Mouse (Mus musculus): ENCODE results near the gene Rfxank. TPM values are rescaled to one million over a fixed set of nuclear protein-coding genes. Genes with fewer than 3 reads are reported as not detected.

Rfxank gene
- polyA plus RNA-seq, 1 experiment from 2014 or later: 17.8 TPM

DNA sequence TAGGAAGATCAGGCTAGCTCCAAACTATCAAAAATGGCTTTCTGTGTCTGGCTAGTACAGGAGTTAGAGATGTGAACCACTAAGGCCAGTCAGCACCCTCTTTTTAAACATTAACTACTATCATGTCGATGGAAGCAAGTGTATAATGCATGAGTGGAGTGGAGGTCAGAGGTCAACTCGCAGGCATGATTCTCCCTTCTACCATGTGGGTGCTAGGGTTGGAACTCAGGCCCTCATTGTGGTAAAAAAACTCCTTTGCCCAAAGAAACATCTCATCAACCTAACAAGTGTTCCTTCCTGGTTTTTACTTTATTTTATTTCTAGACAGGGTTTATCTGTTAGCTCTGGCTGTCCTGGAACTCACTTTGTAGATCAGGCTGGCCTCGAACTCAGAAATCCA lies 31.8 kb upstream of the Rfxank start:
- H3K4me2 ChIP-seq (replicated peaks): no peak overlapping the region
- H3K36me3 ChIP-seq: no peaks in the 10 kb centered on the region
- ATAC-seq (ENCODE audit: low FRiP score, low read depth): no peak
- H3K27ac ChIP-seq (replicated peaks): no peak overlapping the region
- peaks cover 24% of the 10 kb centered on the region for H3K4me1 ChIP-seq
- peaks cover 21% of the 10 kb centered on the region for H3K27me3 ChIP-seq
- 83% methylated on average over 3 of the region's 3 CpGs for WGBS
- H3K4me3 ChIP-seq: no peak overlapping the region
- no peaks in the 10 kb centered on the region for H3K9me3 ChIP-seq
- H3K9ac ChIP-seq (replicated peaks): no peak overlapping the region

DNA sequence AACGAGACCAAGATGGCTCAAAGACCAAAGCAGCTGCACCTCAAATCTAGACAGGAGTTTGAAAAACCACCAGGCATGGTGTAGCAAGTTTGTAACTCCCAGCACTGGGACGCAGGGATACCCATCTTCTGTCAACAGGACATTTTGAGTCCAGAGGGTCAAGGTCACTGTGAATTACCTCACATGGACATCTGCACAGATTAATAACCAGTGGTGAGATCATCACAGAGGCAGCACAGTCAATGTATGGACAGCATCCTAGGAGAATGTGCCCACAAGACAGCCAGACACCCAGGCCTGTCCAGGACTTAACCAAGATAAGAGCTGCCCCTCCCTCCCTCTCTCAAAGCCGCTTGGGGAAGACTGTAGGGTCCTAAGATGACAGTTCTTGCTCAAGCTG lies 31.2 kb upstream of the Rfxank start:
- peaks cover 28% of the 10 kb centered on the region for H3K27me3 ChIP-seq
- H3K9ac ChIP-seq (replicated peaks): no peak overlapping the region
- no peaks in the 10 kb centered on the region for H3K9me3 ChIP-seq
- no peak overlapping the region for H3K4me2 ChIP-seq (replicated peaks)
- peaks cover 24% of the 10 kb centered on the region for H3K4me1 ChIP-seq
- 81% methylated on average over 3 of the region's 3 CpGs for WGBS
- H3K4me3 ChIP-seq: no peak overlapping the region
- no peaks in the 10 kb centered on the region for H3K36me3 ChIP-seq
- no peak overlapping the region for H3K27ac ChIP-seq (replicated peaks)
- no peak for ATAC-seq (ENCODE audit: low FRiP score, low read depth)

GRCm38 (mm10) chr8:70166504-70167110 lies 27.7 kb upstream of the Rfxank start:
- 2% methylated on average over 20 of the region's 21 CpGs for WGBS
- peak overlapping the region; percentile 21 for H3K4me3 ChIP-seq
- no peaks in the 10 kb centered on the region for H3K36me3 ChIP-seq
- peak; percentile 93 for ATAC-seq (ENCODE audit: low FRiP score, low read depth)
- H3K27me3 ChIP-seq: peaks cover 45% of the 10 kb centered on the region
- peaks cover 8% of the 10 kb centered on the region; the same call in 1 of the 2 replicates for H3K4me1 ChIP-seq
- H3K4me2 ChIP-seq (replicated peaks): peak overlapping the region; percentile 52
- 0 out of 2 replicates have a peak overlapping the region, but pooled peaks have one; percentile 11 for H3K9ac ChIP-seq (replicated peaks)
- H3K27ac ChIP-seq (replicated peaks): no peak overlapping the region
- H3K9me3 ChIP-seq: no peaks in the 10 kb centered on the region

GRCm38 (mm10) chr8:70163316-70163715 lies 24.4 kb upstream of the Rfxank start:
- ATAC-seq (ENCODE audit: low FRiP score, low read depth): no peak
- Histone ChIP-seq H3K4me1 (peaks cover 14% of the 10 kb centered on the region), H3K4me3 (no peak overlapping the region), H3K9ac (replicated peaks) (no peak overlapping the region), H3K27ac (replicated peaks) (no peak overlapping the region), H3K4me2 (replicated peaks) (no peak overlapping the region), H3K9me3 (no peaks in the 10 kb centered on the region), H3K36me3 (no peaks in the 10 kb centered on the region), H3K27me3 (peaks cover 46% of the 10 kb centered on the region)
- 92% methylated on average over 3 of the region's 3 CpGs for WGBS

GRCm38 (mm10) chr8:70160015-70160414 lies 21.1 kb upstream of the Rfxank start:
- no peak overlapping the region for H3K4me3 ChIP-seq
- no peak overlapping the region for H3K27ac ChIP-seq (replicated peaks)
- peaks cover 20% of the 10 kb centered on the region for H3K27me3 ChIP-seq
- H3K9ac ChIP-seq (replicated peaks): no peak overlapping the region
- H3K4me2 ChIP-seq (replicated peaks): no peak overlapping the region
- H3K9me3 ChIP-seq: no peaks in the 10 kb centered on the region
- H3K4me1 ChIP-seq: peaks cover 6% of the 10 kb centered on the region
- H3K36me3 ChIP-seq: no peaks in the 10 kb centered on the region
- no peak for ATAC-seq (ENCODE audit: low FRiP score, low read depth)
- whole genome bisulfite sequencing: 70% methylated on average over 13 of the region's 13 CpGs

DNA sequence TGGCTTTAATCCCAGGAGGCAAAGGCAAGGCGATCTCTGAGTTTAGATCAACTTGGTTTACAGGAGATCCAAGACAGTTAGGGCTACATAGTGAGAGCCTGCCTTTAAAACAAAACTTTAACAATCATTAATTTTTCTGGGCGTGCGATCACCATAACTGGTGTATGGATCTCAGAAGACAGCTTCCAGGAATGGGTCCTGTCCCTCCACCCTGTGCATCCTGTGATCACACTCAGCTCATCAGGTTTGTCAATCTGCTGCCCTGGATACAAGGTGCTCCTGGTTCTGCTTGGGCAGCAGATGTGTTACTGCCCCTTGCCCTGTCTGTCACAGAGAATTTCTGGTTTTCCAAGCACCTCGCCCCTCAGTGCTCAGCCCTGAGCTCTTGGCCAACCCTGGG lies 20.3 kb upstream of the Rfxank start:
- no peak overlapping the region for H3K4me2 ChIP-seq (replicated peaks)
- peaks cover 20% of the 10 kb centered on the region for H3K27me3 ChIP-seq

DNA sequence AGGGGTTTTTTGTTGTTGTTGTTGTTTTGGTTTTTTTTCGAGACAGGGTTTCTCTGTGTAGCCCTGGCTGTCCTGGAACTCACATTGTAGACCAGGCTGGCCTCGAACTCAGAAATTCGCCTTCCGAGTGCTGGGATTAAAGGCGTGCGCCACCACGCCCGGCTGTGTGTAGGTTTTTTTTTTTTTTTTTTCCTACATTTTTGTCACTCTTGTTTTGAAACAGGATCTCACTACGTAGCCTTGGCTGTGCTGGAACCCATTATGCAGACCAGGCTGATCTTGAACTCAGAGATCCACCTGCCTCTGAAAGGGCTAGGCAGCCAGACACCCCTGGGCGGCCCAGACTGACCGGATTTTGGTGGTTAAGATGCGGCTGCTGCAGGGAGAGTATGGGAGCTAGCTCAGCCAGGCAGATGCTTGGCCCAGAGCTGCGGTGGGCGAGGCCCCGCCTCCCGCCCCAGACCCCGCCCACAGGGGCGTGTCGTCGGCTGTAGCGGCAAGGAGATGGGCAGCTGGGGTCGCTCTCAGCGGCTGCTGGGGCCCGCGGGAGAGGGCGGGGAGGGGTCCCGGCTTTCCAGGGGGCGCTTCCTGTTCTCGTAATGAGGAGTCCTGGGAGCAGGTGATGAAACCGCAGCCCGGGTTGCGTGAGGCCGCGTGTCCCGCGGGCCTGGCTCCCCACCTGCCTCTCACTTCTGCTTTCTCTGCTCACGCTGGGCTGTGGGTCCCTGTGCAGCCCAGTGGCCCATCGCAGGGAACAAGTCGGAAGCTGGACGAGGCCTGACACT lies 19.3 kb upstream of the Rfxank start:
- Histone ChIP-seq H3K4me1 (peaks cover 6% of the 10 kb centered on the region), H3K4me2 (replicated peaks) (peak overlapping the region; percentile 79), H3K36me3 (no peaks in the 10 kb centered on the region), H3K27me3 (peaks cover 18% of the 10 kb centered on the region), H3K9me3 (no peaks in the 10 kb centered on the region), H3K27ac (replicated peaks) (peak overlapping the region; percentile 58), H3K9ac (replicated peaks) (peak overlapping the region; percentile 37), H3K4me3 (peak overlapping the region; percentile 48)
- ATAC-seq (ENCODE audit: low FRiP score, low read depth): peak; percentile 94
- 13% methylated on average over 40 of the region's 40 CpGs for WGBS

More for the DNA sequence above, 20.3 kb upstream of the Rfxank start:
- Histone ChIP-seq H3K36me3 (no peaks in the 10 kb centered on the region), H3K27ac (replicated peaks) (no peak overlapping the region), H3K9me3 (no peaks in the 10 kb centered on the region), H3K9ac (replicated peaks) (no peak overlapping the region), H3K4me3 (no peak overlapping the region), H3K4me1 (peaks cover 6% of the 10 kb centered on the region)
- WGBS: 92% methylated on average over 4 of the region's 4 CpGs
- no peak for ATAC-seq (ENCODE audit: low FRiP score, low read depth)

- Histone ChIP-seq H3K4me2 (replicated peaks) (no peak overlapping the region), H3K27ac (replicated peaks) (no peak overlapping the region)
- 97% methylated on average over 1 of the region's 1 CpGs for WGBS
Measured at GRCm38 (mm10) chr8:70157240-70157800, 18.4 kb upstream of the Rfxank start.

DNA sequence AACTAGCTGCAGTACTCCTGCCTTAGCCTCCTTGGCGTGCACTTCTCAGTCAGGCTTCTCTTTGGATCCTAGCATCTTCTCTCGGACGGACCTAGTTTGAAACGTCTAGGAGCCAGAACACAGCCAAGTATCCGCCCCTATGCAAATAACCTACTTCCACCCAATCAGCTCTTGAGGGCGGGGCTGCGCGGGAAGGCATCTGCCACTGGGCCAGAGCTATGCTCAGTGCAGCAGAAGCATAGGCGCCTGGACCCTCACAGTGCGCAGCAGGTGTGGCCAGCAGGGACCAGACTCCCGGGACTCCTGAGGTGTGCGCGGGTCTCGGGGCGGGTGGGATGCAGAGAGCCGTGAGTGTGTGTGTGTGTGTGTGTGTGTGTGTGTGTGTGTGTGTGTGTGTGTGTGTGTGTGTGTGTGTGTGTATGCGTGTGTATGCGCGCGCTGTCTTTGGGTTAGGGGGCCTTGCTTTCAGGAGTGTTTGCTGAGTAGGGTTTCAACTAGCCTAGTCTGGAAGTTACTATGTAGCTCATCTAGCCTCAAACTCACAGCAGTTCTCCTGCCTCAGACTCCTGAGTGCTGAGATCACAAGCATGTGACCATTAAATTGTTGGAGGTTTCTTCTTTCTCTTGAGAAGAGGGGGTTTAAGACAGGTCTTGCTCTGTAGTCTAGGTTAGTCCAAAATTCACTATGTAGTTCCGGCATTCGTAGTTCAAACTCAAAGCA lies 13.7 kb upstream of the Rfxank start:
- Histone ChIP-seq H3K27me3 (peaks cover 22% of the 10 kb centered on the region), H3K4me1 (peaks cover 13% of the 10 kb centered on the region), H3K9me3 (no peaks in the 10 kb centered on the region), H3K36me3 (no peaks in the 10 kb centered on the region), H3K27ac (replicated peaks) (no peak overlapping the region), H3K4me3 (0 out of 2 replicates have a peak overlapping the region, but pooled peaks have one; percentile 12), H3K4me2 (replicated peaks) (peak overlapping the region; percentile 43), H3K9ac (replicated peaks) (no peak overlapping the region; the same call in 1 of the 2 replicates)
- peak; percentile 93 for ATAC-seq (ENCODE audit: low FRiP score, low read depth)
- 10% methylated on average over 18 of the region's 22 CpGs for WGBS

More at GRCm38 (mm10) chr8:70157240-70157800, 18.4 kb upstream of the Rfxank start:
- Histone ChIP-seq H3K27me3 (peaks cover 20% of the 10 kb centered on the region), H3K9ac (replicated peaks) (no peak overlapping the region), H3K36me3 (no peaks in the 10 kb centered on the region), H3K4me1 (peaks cover 12% of the 10 kb centered on the region), H3K4me3 (no peak overlapping the region), H3K9me3 (no peaks in the 10 kb centered on the region)
- no peak for ATAC-seq (ENCODE audit: low FRiP score, low read depth)

- WGBS: 21% methylated on average over 13 of the region's 13 CpGs
- H3K9ac ChIP-seq (replicated peaks): no peak overlapping the region
- ATAC-seq (ENCODE audit: low FRiP score, low read depth): 0 out of 2 replicates have a peak, but pooled peaks have one; percentile 10
Measured at GRCm38 (mm10) chr8:70150158-70150557, 11.2 kb upstream of the Rfxank start.

DNA sequence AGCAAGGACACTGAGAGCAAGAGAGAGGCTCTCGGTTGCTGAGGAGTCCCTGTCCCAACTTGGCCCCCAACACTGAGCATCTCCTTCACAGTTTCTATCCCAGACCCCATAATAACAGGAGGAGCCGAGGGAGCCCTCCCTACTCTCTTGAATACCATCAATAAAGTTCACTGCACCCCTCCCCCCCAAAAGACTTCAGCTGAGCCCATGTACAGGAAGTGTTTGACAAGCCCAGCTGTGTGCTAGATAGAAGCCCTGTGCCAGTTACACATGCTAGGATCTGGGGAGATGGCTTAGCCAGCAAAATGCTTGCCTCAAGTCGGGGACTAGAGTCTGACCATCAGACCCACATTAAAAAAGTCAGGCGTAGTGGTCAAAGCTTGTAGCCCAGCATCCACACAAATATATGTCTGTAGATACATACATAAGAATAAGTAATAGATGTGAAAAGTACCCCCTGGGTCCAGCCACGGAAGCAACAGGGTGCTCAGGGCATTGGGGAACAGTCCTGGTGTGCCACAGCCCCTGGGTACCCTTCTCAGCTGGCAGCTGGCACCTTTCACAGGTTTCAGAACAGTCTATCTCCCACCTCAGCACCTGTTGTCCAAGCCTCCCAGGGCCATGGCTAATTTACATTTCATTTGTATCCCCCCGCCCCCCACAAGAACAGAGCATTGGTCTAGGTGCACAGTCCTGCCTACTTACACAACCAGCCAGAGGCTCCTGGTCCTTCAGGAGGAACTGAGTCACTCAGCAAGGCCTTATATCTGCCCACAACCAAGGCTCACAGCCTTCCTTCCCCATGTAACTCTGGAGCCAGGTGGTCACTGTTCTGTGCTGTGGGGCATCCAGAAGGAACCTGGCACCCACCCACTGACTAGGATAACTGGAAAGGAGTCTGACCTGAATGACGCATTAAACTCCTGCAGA lies 9.0 kb upstream of the Rfxank start:
- H3K4me1 ChIP-seq: peaks cover 12% of the 10 kb centered on the region
- H3K36me3 ChIP-seq: peaks cover 45% of the 10 kb centered on the region
- ATAC-seq (ENCODE audit: low FRiP score, low read depth): no peak
- no peak overlapping the region for H3K4me3 ChIP-seq
- no peak overlapping the region for H3K9ac ChIP-seq (replicated peaks)
- 86% methylated on average over 7 of the region's 7 CpGs for WGBS
- peaks cover 12% of the 10 kb centered on the region for H3K27me3 ChIP-seq
- H3K27ac ChIP-seq (replicated peaks): no peak overlapping the region
- no peak overlapping the region for H3K4me2 ChIP-seq (replicated peaks)
- H3K9me3 ChIP-seq: no peaks in the 10 kb centered on the region

More at GRCm38 (mm10) chr8:70150158-70150557, 11.2 kb upstream of the Rfxank start:
- H3K4me2 ChIP-seq (replicated peaks): no peak overlapping the region
- no peak overlapping the region for H3K4me3 ChIP-seq
- peaks cover 23% of the 10 kb centered on the region for H3K36me3 ChIP-seq
- H3K9me3 ChIP-seq: no peaks in the 10 kb centered on the region
- H3K27ac ChIP-seq (replicated peaks): no peak overlapping the region
- H3K27me3 ChIP-seq: peaks cover 22% of the 10 kb centered on the region
- peaks cover 13% of the 10 kb centered on the region for H3K4me1 ChIP-seq

Data from midbrain, embryonic 12.5 days (tissue).